Mouse (Mus musculus) layer of hippocampus, postnatal 36 days (tissue): ENCODE data around the gene Ppp1r14d. TPM values are rescaled to one million over a fixed set of nuclear protein-coding genes. Genes with fewer than 3 reads are reported as not detected.

Experiments used
- DNase-seq, 2 experiments: peaks; one replicate each; pipeline ENCODE4 v3.0.0; 2022
- total RNA-seq, 2 experiments: library from RNA; stranded (reverse); gene quantifications; 2 replicates each; pipeline ENCODE4 v1.2.3; 2021

Ppp1r14d gene
- total RNA-seq, 2 experiments from 2014 or later, result not detected

- no peak for DNase-seq
These were observed 57.3 kb downstream of the Ppp1r14d start for GRCm38 (mm10) chr2:119172446-119172845.

GRCm38 (mm10) chr2:119171574-119171973 is 58.1 kb downstream of the Ppp1r14d start:
- DNase-seq, result no peak

- DNase-seq, result no peak
These were observed 59.4 kb downstream of the Ppp1r14d start for GRCm38 (mm10) chr2:119170282-119170681.

Other genes starting within 250 kb of the Ppp1r14d start
- 10 to 100 TPM; 51.3 to 55.5 TPM for gene Ccdc32, start 200.5 kb downstream of the Ppp1r14d start, total RNA-seq
- gene Rpusd2, start 195.1 kb downstream of the Ppp1r14d start, total RNA-seq, result 1 to 10 TPM; 7.3 to 7.5 TPM
- gene Knl1, start 182.8 kb downstream of the Ppp1r14d start, total RNA-seq, result under 1 TPM; 0.37 to 0.48 TPM
- 1 to 10 TPM in 1 of 2 experiments, under 1 TPM in 1; 0.99 to 1.5 TPM for gene Rad51, start 117.1 kb downstream of the Ppp1r14d start, total RNA-seq
- gene Rmdn3, start 72.9 kb downstream of the Ppp1r14d start, total RNA-seq, result 10 to 100 TPM; 59.4 to 61.8 TPM
- gene Gchfr, start 62.1 kb downstream of the Ppp1r14d start, total RNA-seq, result not detected
- gene Gm14137, start 55.4 kb downstream of the Ppp1r14d start, total RNA-seq, result not detected
- 10 to 100 TPM; 38.7 to 43.9 TPM for gene Zfyve19, start 21.3 kb downstream of the Ppp1r14d start, total RNA-seq
- 10 to 100 TPM; 17.4 to 17.6 TPM for gene Dnajc17, start 21.1 kb downstream of the Ppp1r14d start, total RNA-seq
- 1 to 10 TPM; 1.7 to 2.4 TPM for gene Spint1, start 7.5 kb upstream of the Ppp1r14d start, total RNA-seq
- 1 to 10 TPM; 6.4 to 6.9 TPM for gene Rhov, start 41.4 kb upstream of the Ppp1r14d start, total RNA-seq
- 10 to 100 TPM; 40.6 to 41.5 TPM for gene Vps18, start 58.8 kb upstream of the Ppp1r14d start, total RNA-seq
- gene Dll4, start 95.9 kb upstream of the Ppp1r14d start, total RNA-seq, result 1 to 10 TPM; 2.7 TPM
- 1 to 10 TPM; 5.2 to 5.8 TPM for gene Chac1, start 121.3 kb upstream of the Ppp1r14d start, total RNA-seq
- 10 to 100 TPM; 18.2 to 18.7 TPM for gene Ino80, start 247.8 kb upstream of the Ppp1r14d start, total RNA-seq